Mouse (Mus musculus) bone marrow macrophage, adult 2 months (primary cell): Measurements from ENCODE around the gene Npc1l1.

Experiments
- CTCF ChIP-seq: IDR thresholded peaks from 2 replicates; pipeline ENCODE4 v1.5.1; 2012; ENCODE audit warnings: low read depth, mild to moderate bottlenecking, low read length, moderate library complexity
- POLR2A ChIP-seq: IDR thresholded peaks from 2 replicates; pipeline ENCODE4 v1.6.1; 2012; ENCODE audit warnings: mild to moderate bottlenecking, low read depth, low read length, borderline replicate concordance

- TF ChIP-seq CTCF (no peak), POLR2A (no peak)
Observed at GRCm38 (mm10) chr11:6252248-6252647, 22.3 kb upstream of the Npc1l1 start.
